Mouse (Mus musculus): ENCODE results near the gene L3mbtl4. TPM values are rescaled to one million over a fixed set of nuclear protein-coding genes. Genes with fewer than 3 reads are reported as not detected.
A peak's percentile ranks its signal among the peaks of the same experiment; 100 is the strongest.

L3mbtl4 gene
- polyA plus RNA-seq (2014; fragmentation: Nextera tagmentation; extraction: Ambion mirVana), result 0.50 and 0.57 TPM in 2 replicates

- WGBS, result under 1% methylated on average over 27 of the region's 29 CpGs
- ATAC-seq (ENCODE audit: low FRiP score, low TSS enrichment), result peak; percentile 91
Measured at GRCm38 (mm10) chr17:68273527-68273926, at the start of gene L3mbtl4. L3mbtl4 (plus strand) TSS chr17:68273797.

GRCm38 (mm10) chr17:68230484-68230883 is 43.1 kb upstream of the L3mbtl4 start:
- no peak for ATAC-seq (ENCODE audit: low FRiP score, low TSS enrichment)
- no peak overlapping the region for H3K9ac ChIP-seq (ENCODE audit: low read depth, low read length)
- H3K27ac ChIP-seq (ENCODE audit: low read depth, low read length), result no peak overlapping the region
- 43% methylated on average over 4 of the region's 4 CpGs for WGBS
- no peak overlapping the region for H3K4me3 ChIP-seq (ENCODE audit: low read length)
- H3K36me3 ChIP-seq (ENCODE audit: control insufficient read depth, insufficient read depth, low read length), result no peaks in the 10 kb centered on the region
- H3K4me2 ChIP-seq (replicated peaks; ENCODE audit: low read depth, low read length), result no peak overlapping the region
- H3K9me3 ChIP-seq (ENCODE audit: control insufficient read depth, low read length), result no peaks in the 10 kb centered on the region
- H3K4me1 ChIP-seq (ENCODE audit: control insufficient read depth, insufficient read depth, low read length), result no peaks in the 10 kb centered on the region
- no peaks in the 10 kb centered on the region for H3K27me3 ChIP-seq (ENCODE audit: control insufficient read depth, insufficient read depth, low read length)

More at GRCm38 (mm10) chr17:68273527-68273926, at the start of gene L3mbtl4:
- peak within 1 kb of the TSS; percentile 45 for H3K4me3 ChIP-seq (ENCODE audit: low read length)
- H3K9me3 ChIP-seq (ENCODE audit: control insufficient read depth, low read length), result no peaks in the 10 kb centered on the region
- H3K4me2 ChIP-seq (replicated peaks; ENCODE audit: low read depth, low read length), result peak within 1 kb of the TSS; percentile 87
- peaks cover 5% of the 10 kb centered on the region; the same call in 1 of the 2 replicates for H3K4me1 ChIP-seq (ENCODE audit: control insufficient read depth, insufficient read depth, low read length)
- no peak within 1 kb of the TSS for H3K27ac ChIP-seq (ENCODE audit: low read depth, low read length)
- no peaks in the 10 kb centered on the region for H3K36me3 ChIP-seq (ENCODE audit: control insufficient read depth, insufficient read depth, low read length)
- H3K9ac ChIP-seq (ENCODE audit: low read depth, low read length), result peak within 1 kb of the TSS; percentile 34; the same call in 1 of the 2 replicates
- H3K27me3 ChIP-seq (ENCODE audit: control insufficient read depth, insufficient read depth, low read length), result peaks cover 23% of the 10 kb centered on the region; the same call in 1 of the 2 replicates

- Histone ChIP-seq H3K9me3 (ENCODE audit: control insufficient read depth, low read length) (no peaks in the 10 kb centered on the region), H3K9ac (ENCODE audit: low read depth, low read length) (no peak overlapping the region), H3K36me3 (ENCODE audit: control insufficient read depth, insufficient read depth, low read length) (no peaks in the 10 kb centered on the region), H3K27me3 (ENCODE audit: control insufficient read depth, insufficient read depth, low read length) (no peaks in the 10 kb centered on the region), H3K4me1 (ENCODE audit: control insufficient read depth, insufficient read depth, low read length) (no peaks in the 10 kb centered on the region), H3K27ac (ENCODE audit: low read depth, low read length) (no peak overlapping the region), H3K4me2 (replicated peaks; ENCODE audit: low read depth, low read length) (no peak overlapping the region), H3K4me3 (ENCODE audit: low read length) (no peak overlapping the region)
- 84% methylated on average over 4 of the region's 4 CpGs for WGBS
- no peak for ATAC-seq (ENCODE audit: low FRiP score, low TSS enrichment)
Measured at GRCm38 (mm10) chr17:68235380-68235779, 38.2 kb upstream of the L3mbtl4 start.

- Histone ChIP-seq H3K27ac (ENCODE audit: low read depth, low read length) (no peak overlapping the region), H3K4me1 (ENCODE audit: control insufficient read depth, insufficient read depth, low read length) (no peaks in the 10 kb centered on the region), H3K9me3 (ENCODE audit: control insufficient read depth, low read length) (no peaks in the 10 kb centered on the region), H3K9ac (ENCODE audit: low read depth, low read length) (no peak overlapping the region), H3K36me3 (ENCODE audit: control insufficient read depth, insufficient read depth, low read length) (no peaks in the 10 kb centered on the region), H3K4me2 (replicated peaks; ENCODE audit: low read depth, low read length) (no peak overlapping the region), H3K4me3 (ENCODE audit: low read length) (no peak overlapping the region), H3K27me3 (ENCODE audit: control insufficient read depth, insufficient read depth, low read length) (no peaks in the 10 kb centered on the region)
- ATAC-seq (ENCODE audit: low FRiP score, low TSS enrichment), result no peak
- 83% methylated on average over 12 of the region's 12 CpGs for WGBS
Measured at GRCm38 (mm10) chr17:68236992-68237391, 36.6 kb upstream of the L3mbtl4 start.

- Histone ChIP-seq H3K36me3 (ENCODE audit: control insufficient read depth, insufficient read depth, low read length) (no peaks in the 10 kb centered on the region), H3K27ac (ENCODE audit: low read depth, low read length) (no peak overlapping the region), H3K9ac (ENCODE audit: low read depth, low read length) (no peak overlapping the region), H3K4me2 (replicated peaks; ENCODE audit: low read depth, low read length) (no peak overlapping the region), H3K4me3 (ENCODE audit: low read length) (no peak overlapping the region), H3K4me1 (ENCODE audit: control insufficient read depth, insufficient read depth, low read length) (no peaks in the 10 kb centered on the region), H3K9me3 (ENCODE audit: control insufficient read depth, low read length) (no peaks in the 10 kb centered on the region), H3K27me3 (ENCODE audit: control insufficient read depth, insufficient read depth, low read length) (no peaks in the 10 kb centered on the region)
- ATAC-seq (ENCODE audit: low FRiP score, low TSS enrichment), result no peak
- 89% methylated on average over 2 of the region's 2 CpGs for WGBS
Measured at GRCm38 (mm10) chr17:68240171-68240570, 33.4 kb upstream of the L3mbtl4 start.

- H3K4me3 ChIP-seq (ENCODE audit: low read length), result no peak overlapping the region
- H3K9me3 ChIP-seq (ENCODE audit: control insufficient read depth, low read length), result peaks cover 4% of the 10 kb centered on the region; the same call in 1 of the 2 replicates
- no peak overlapping the region for H3K9ac ChIP-seq (ENCODE audit: low read depth, low read length)
- ATAC-seq (ENCODE audit: low FRiP score, low TSS enrichment), result no peak
- no peak overlapping the region for H3K27ac ChIP-seq (ENCODE audit: low read depth, low read length)
- H3K27me3 ChIP-seq (ENCODE audit: control insufficient read depth, insufficient read depth, low read length), result no peaks in the 10 kb centered on the region
- WGBS, result 65% methylated on average over 7 of the region's 7 CpGs
- H3K4me1 ChIP-seq (ENCODE audit: control insufficient read depth, insufficient read depth, low read length), result no peaks in the 10 kb centered on the region
- H3K36me3 ChIP-seq (ENCODE audit: control insufficient read depth, insufficient read depth, low read length), result no peaks in the 10 kb centered on the region
- H3K4me2 ChIP-seq (replicated peaks; ENCODE audit: low read depth, low read length), result no peak overlapping the region
Measured at GRCm38 (mm10) chr17:68264835-68265557, 8.6 kb upstream of the L3mbtl4 start.

- Histone ChIP-seq H3K4me1 (ENCODE audit: control insufficient read depth, insufficient read depth, low read length) (peaks cover 5% of the 10 kb centered on the region; the same call in 1 of the 2 replicates), H3K36me3 (ENCODE audit: control insufficient read depth, insufficient read depth, low read length) (no peaks in the 10 kb centered on the region), H3K4me2 (replicated peaks; ENCODE audit: low read depth, low read length) (peak overlapping the region; percentile 87), H3K9ac (ENCODE audit: low read depth, low read length) (peak overlapping the region; percentile 34; the same call in 1 of the 2 replicates), H3K9me3 (ENCODE audit: control insufficient read depth, low read length) (no peaks in the 10 kb centered on the region), H3K27me3 (ENCODE audit: control insufficient read depth, insufficient read depth, low read length) (peaks cover 23% of the 10 kb centered on the region; the same call in 1 of the 2 replicates), H3K4me3 (ENCODE audit: low read length) (peak overlapping the region; percentile 45), H3K27ac (ENCODE audit: low read depth, low read length) (no peak overlapping the region)
- WGBS, result 9% methylated on average over 12 of the region's 14 CpGs
- peak; percentile 74 for ATAC-seq (ENCODE audit: low FRiP score, low TSS enrichment)
Measured at GRCm38 (mm10) chr17:68273954-68274353, 357 bp downstream of the L3mbtl4 start.

GRCm38 (mm10) chr17:68275138-68275537 is 1.5 kb downstream of the L3mbtl4 start:
- no peak overlapping the region for H3K4me3 ChIP-seq (ENCODE audit: low read length)
- no peak overlapping the region for H3K27ac ChIP-seq (ENCODE audit: low read depth, low read length)
- no peak overlapping the region for H3K4me2 ChIP-seq (replicated peaks; ENCODE audit: low read depth, low read length)
- WGBS, result 82% methylated on average over 2 of the region's 2 CpGs
- ATAC-seq (ENCODE audit: low FRiP score, low TSS enrichment), result no peak
- H3K4me1 ChIP-seq (ENCODE audit: control insufficient read depth, insufficient read depth, low read length), result peaks cover 5% of the 10 kb centered on the region; the same call in 1 of the 2 replicates
- H3K9ac ChIP-seq (ENCODE audit: low read depth, low read length), result no peak overlapping the region
- H3K9me3 ChIP-seq (ENCODE audit: control insufficient read depth, low read length), result no peaks in the 10 kb centered on the region
- no peaks in the 10 kb centered on the region for H3K36me3 ChIP-seq (ENCODE audit: control insufficient read depth, insufficient read depth, low read length)
- peaks cover 23% of the 10 kb centered on the region; the same call in 1 of the 2 replicates for H3K27me3 ChIP-seq (ENCODE audit: control insufficient read depth, insufficient read depth, low read length)

- H3K4me2 ChIP-seq (replicated peaks; ENCODE audit: low read depth, low read length), result no peak overlapping the region
- H3K4me3 ChIP-seq (ENCODE audit: low read length), result no peak overlapping the region
- H3K9me3 ChIP-seq (ENCODE audit: control insufficient read depth, low read length), result no peaks in the 10 kb centered on the region
- ATAC-seq (ENCODE audit: low FRiP score, low TSS enrichment), result no peak
- H3K4me1 ChIP-seq (ENCODE audit: control insufficient read depth, insufficient read depth, low read length), result no peaks in the 10 kb centered on the region
- no peaks in the 10 kb centered on the region for H3K27me3 ChIP-seq (ENCODE audit: control insufficient read depth, insufficient read depth, low read length)
- H3K27ac ChIP-seq (ENCODE audit: low read depth, low read length), result no peak overlapping the region
- WGBS, result 87% methylated on average over 2 of the region's 2 CpGs
- H3K36me3 ChIP-seq (ENCODE audit: control insufficient read depth, insufficient read depth, low read length), result no peaks in the 10 kb centered on the region
- H3K9ac ChIP-seq (ENCODE audit: low read depth, low read length), result no peak overlapping the region
Measured at GRCm38 (mm10) chr17:68280915-68281314, 7.3 kb downstream of the L3mbtl4 start.

Measured in kidney, embryonic 14.5 days (tissue).